Mouse (Mus musculus): ENCODE measurements at regions not wholly inside any gene's neighbourhood (a gene's known extent, or its start where the extent isn't known, plus 50 kb on each side); places are given as distances from the start of the nearest gene placed in this dataset.

- no peak for DNase-seq (ENCODE audit: low spot score in 2 of 2)
These were observed 223.2 kb upstream of the Agtr1b start for GRCm38 (mm10) chr3:20590143-20590542.

- no peak for DNase-seq (ENCODE audit: low spot score in 2 of 2)
These were observed 184.6 kb upstream of the Agtr1b start for GRCm38 (mm10) chr3:20551563-20551962.

- no peak for DNase-seq (ENCODE audit: low spot score in 2 of 2)
These were observed 177.0 kb upstream of the Agtr1b start for GRCm38 (mm10) chr3:20543991-20544390.

GRCm38 (mm10) chr3:20538492-20539004 is 171.6 kb upstream of the Agtr1b start:
- DNase-seq (ENCODE audit: low spot score in 2 of 2) = no peak

GRCm38 (mm10) chr3:20520738-20521137 is 153.8 kb upstream of the Agtr1b start:
- no peak for DNase-seq (ENCODE audit: low spot score in 2 of 2)

GRCm38 (mm10) chr3:20509192-20509591 is 142.2 kb upstream of the Agtr1b start:
- DNase-seq (ENCODE audit: low spot score in 2 of 2) = peak in 1 of 2 experiments; percentile 32

GRCm38 (mm10) chr3:20505546-20505945 is 138.6 kb upstream of the Agtr1b start:
- DNase-seq (ENCODE audit: low spot score in 2 of 2) = no peak

Measured in spleen, postnatal 36 days (tissue).